Mouse (Mus musculus): ENCODE measurements around the gene Gpr165. TPM values are rescaled to one million over a fixed set of nuclear protein-coding genes. Genes with fewer than 3 reads are reported as not detected.

Gene Gpr165
- not detected for polyA plus RNA-seq (2014; fragmentation: Illumina TruSeq; extraction: RNeasy Lipid Tissue Mini Kit (QIAGEN cat#74804); ENCODE audit: low read depth, low replicate concordance)

DNA sequence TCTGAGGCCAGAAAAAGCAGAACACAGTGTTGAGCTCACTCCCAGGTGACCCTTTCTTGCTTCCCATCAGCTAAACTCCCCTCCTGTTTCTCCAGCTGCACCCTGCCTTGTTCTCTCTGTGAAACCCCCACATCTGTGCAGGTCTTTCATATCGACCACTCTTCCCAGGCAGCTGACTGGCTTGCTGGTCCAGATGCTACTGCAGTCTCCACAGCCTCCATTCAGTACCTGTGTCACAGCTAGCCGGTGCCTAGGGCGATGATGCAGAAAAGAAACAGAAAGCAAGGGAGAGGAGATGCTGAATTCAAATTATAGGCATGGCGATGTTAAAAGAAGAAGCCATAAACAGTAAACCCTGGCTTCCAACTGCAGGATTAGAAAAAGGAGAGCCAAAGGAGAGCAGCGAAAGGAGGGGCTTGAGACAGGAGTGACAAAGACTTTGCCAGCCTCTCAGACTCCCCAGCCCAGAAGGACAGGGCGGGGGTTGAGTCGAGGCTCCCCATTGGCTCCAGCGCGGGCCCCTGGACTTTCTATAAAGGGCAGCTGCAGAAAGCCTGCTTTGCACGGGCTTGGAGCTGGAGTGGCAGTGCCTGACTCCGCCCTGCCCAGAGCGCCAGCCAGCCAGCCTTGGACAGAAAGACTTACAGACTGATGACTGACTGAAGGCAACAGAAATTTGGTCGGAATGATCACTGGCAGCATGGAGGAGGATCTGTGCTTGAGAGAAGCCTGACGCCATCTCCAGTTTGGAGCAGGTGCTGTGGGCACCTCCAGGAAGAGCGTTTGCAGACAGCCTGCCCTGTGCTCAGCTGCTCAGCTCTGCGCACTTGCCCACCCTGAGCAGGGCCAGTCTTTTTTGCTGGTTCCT is at the start of gene Gpr165:
Gene Gpr165 (plus strand): TSS at position 535 of the 868 bp plus-strand sequence.

All from testis, adult 10 weeks (tissue).